Mouse (Mus musculus) G1E (cell line): ENCODE measurements around the gene Tnrc6c.

Experiments used
- CTCF ChIP-seq: IDR thresholded peaks from 2 replicates; pipeline ENCODE4 v1.5.1; 2012; ENCODE audit warnings: low read depth, low read length, inconsistent platforms, mixed read lengths
- GATA1 ChIP-seq: IDR thresholded peaks from 2 replicates; pipeline ENCODE4 v1.6.1; 2012; ENCODE audit warnings: borderline replicate concordance, low read length, inconsistent platforms, mixed read lengths
- GATA2 ChIP-seq: IDR thresholded peaks from 2 replicates; pipeline ENCODE4 v1.6.1; 2012; ENCODE audit warnings: low read depth, low read length, inconsistent platforms, borderline replicate concordance
- POLR2AphosphoS5 ChIP-seq: IDR thresholded peaks from 2 replicates; pipeline ENCODE4 v1.6.1; 2012; ENCODE audit warnings: low read depth, low read length, inconsistent platforms; ENCODE audit not compliant: insufficient replicate concordance
- TAL1 ChIP-seq: conservative IDR thresholded peaks from 2 replicates; pipeline ENCODE4 v1.6.1; 2012; ENCODE audit warnings: low read depth, low read length, inconsistent platforms, mixed read lengths

DNA sequence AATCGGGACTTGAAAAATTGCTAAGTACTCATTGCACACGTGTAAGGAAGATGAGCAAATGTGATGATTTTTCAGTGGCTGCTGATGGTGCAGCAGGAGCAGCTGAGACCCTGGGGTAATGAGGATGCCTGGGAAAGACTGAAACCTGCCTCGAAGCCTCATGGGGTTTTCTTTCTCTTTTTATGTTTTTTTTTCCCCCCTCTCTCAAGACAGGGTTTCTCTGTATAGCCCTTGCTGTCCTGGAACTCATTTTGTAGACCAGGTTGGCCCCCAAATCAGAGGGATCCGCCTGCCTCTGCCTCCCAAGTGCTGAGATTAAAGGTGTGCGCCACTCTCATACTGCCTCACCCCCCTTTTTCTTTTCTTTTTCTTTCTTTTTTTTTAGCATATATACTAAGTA is 13.1 kb downstream of the Tnrc6c start:
- no peak for TF ChIP-seq CTCF
- TF ChIP-seq TAL1, result no peak
- TF ChIP-seq GATA1, result no peak
- no peak for TF ChIP-seq POLR2AphosphoS5
- no peak for TF ChIP-seq GATA2
